Mouse (Mus musculus): Measurements from ENCODE around the gene Fam129b. TPM values are rescaled to one million over a fixed set of nuclear protein-coding genes. Genes with fewer than 3 reads are reported as not detected.

Fam129b gene
- polyA plus RNA-seq, 1 experiment from 2014 or later: 11.8 TPM

- Histone ChIP-seq H3K27me3 (ENCODE audit: control insufficient read depth, insufficient read depth, low read length) (no peaks in the 10 kb centered on the region), H3K9me3 (ENCODE audit: control insufficient read depth, low read length) (no peaks in the 10 kb centered on the region), H3K4me3 (ENCODE audit: low read depth, low read length) (no peak overlapping the region), H3K27ac (ENCODE audit: low read depth, low read length) (peak overlapping the region; percentile 56; the same call in 1 of the 2 replicates), H3K36me3 (ENCODE audit: control insufficient read depth, insufficient read depth, low read length) (no peaks in the 10 kb centered on the region), H3K9ac (replicated peaks; ENCODE audit: low read depth, low read length) (no peak overlapping the region), H3K4me1 (ENCODE audit: control insufficient read depth, insufficient read depth, low read length) (peaks cover 36% of the 10 kb centered on the region), H3K4me2 (ENCODE audit: low read depth, low read length) (no peak overlapping the region)
- 45% methylated on average over 6 of the region's 6 CpGs for WGBS
- ATAC-seq (ENCODE audit: low read depth): no peak
These were observed 5.1 kb downstream of the Fam129b start for GRCm38 (mm10) chr2:32881054-32881453.

- WGBS: 41% methylated on average over 3 of the region's 3 CpGs
- peak overlapping the region; percentile 56; the same call in 1 of the 2 replicates for H3K27ac ChIP-seq (ENCODE audit: low read depth, low read length)
- no peak overlapping the region for H3K4me3 ChIP-seq (ENCODE audit: low read depth, low read length)
- H3K9ac ChIP-seq (replicated peaks; ENCODE audit: low read depth, low read length): no peak overlapping the region
- H3K36me3 ChIP-seq (ENCODE audit: control insufficient read depth, insufficient read depth, low read length): no peaks in the 10 kb centered on the region
- peaks cover 36% of the 10 kb centered on the region for H3K4me1 ChIP-seq (ENCODE audit: control insufficient read depth, insufficient read depth, low read length)
- no peaks in the 10 kb centered on the region for H3K27me3 ChIP-seq (ENCODE audit: control insufficient read depth, insufficient read depth, low read length)
- H3K4me2 ChIP-seq (ENCODE audit: low read depth, low read length): no peak overlapping the region
- no peak for ATAC-seq (ENCODE audit: low read depth)
- no peaks in the 10 kb centered on the region for H3K9me3 ChIP-seq (ENCODE audit: control insufficient read depth, low read length)
These were observed 5.8 kb downstream of the Fam129b start for GRCm38 (mm10) chr2:32881723-32882122.

- Histone ChIP-seq H3K27me3 (ENCODE audit: control insufficient read depth, insufficient read depth, low read length) (no peaks in the 10 kb centered on the region), H3K4me1 (ENCODE audit: control insufficient read depth, insufficient read depth, low read length) (peaks cover 32% of the 10 kb centered on the region), H3K4me2 (ENCODE audit: low read depth, low read length) (no peak overlapping the region), H3K36me3 (ENCODE audit: control insufficient read depth, insufficient read depth, low read length) (no peaks in the 10 kb centered on the region), H3K9ac (replicated peaks; ENCODE audit: low read depth, low read length) (no peak overlapping the region), H3K27ac (ENCODE audit: low read depth, low read length) (no peak overlapping the region), H3K4me3 (ENCODE audit: low read depth, low read length) (no peak overlapping the region), H3K9me3 (ENCODE audit: control insufficient read depth, low read length) (no peaks in the 10 kb centered on the region)
- WGBS: 67% methylated on average over 12 of the region's 21 CpGs
- ATAC-seq (ENCODE audit: low read depth): no peak
These were observed 6.5 kb downstream of the Fam129b start for GRCm38 (mm10) chr2:32882283-32883043.

- H3K27ac ChIP-seq (ENCODE audit: low read depth, low read length): peak overlapping the region; percentile 55; the same call in 1 of the 2 replicates
- 15% methylated on average over 7 of the region's 7 CpGs for WGBS
These were observed 8.8 kb downstream of the Fam129b start for GRCm38 (mm10) chr2:32884745-32885144.

GRCm38 (mm10) chr2:32888029-32888428 is 12.1 kb downstream of the Fam129b start:
- Histone ChIP-seq H3K4me1 (ENCODE audit: control insufficient read depth, insufficient read depth, low read length) (peaks cover 17% of the 10 kb centered on the region; the same call in 1 of the 2 replicates), H3K4me3 (ENCODE audit: low read depth, low read length) (no peak overlapping the region), H3K9ac (replicated peaks; ENCODE audit: low read depth, low read length) (no peak overlapping the region), H3K27me3 (ENCODE audit: control insufficient read depth, insufficient read depth, low read length) (no peaks in the 10 kb centered on the region), H3K27ac (ENCODE audit: low read depth, low read length) (peak overlapping the region; percentile 40; the same call in 1 of the 2 replicates), H3K9me3 (ENCODE audit: control insufficient read depth, low read length) (no peaks in the 10 kb centered on the region), H3K36me3 (ENCODE audit: control insufficient read depth, insufficient read depth, low read length) (no peaks in the 10 kb centered on the region), H3K4me2 (ENCODE audit: low read depth, low read length) (no peak overlapping the region)
- ATAC-seq (ENCODE audit: low read depth): no peak
- 24% methylated on average over 9 of the region's 9 CpGs for WGBS

More at GRCm38 (mm10) chr2:32884745-32885144, 8.8 kb downstream of the Fam129b start:
- Histone ChIP-seq H3K9me3 (ENCODE audit: control insufficient read depth, low read length) (no peaks in the 10 kb centered on the region), H3K4me3 (ENCODE audit: low read depth, low read length) (no peak overlapping the region), H3K9ac (replicated peaks; ENCODE audit: low read depth, low read length) (no peak overlapping the region), H3K36me3 (ENCODE audit: control insufficient read depth, insufficient read depth, low read length) (no peaks in the 10 kb centered on the region), H3K27me3 (ENCODE audit: control insufficient read depth, insufficient read depth, low read length) (no peaks in the 10 kb centered on the region), H3K4me1 (ENCODE audit: control insufficient read depth, insufficient read depth, low read length) (peaks cover 25% of the 10 kb centered on the region), H3K4me2 (ENCODE audit: low read depth, low read length) (no peak overlapping the region)
- ATAC-seq (ENCODE audit: low read depth): no peak

GRCm38 (mm10) chr2:32888551-32888950 is 12.6 kb downstream of the Fam129b start:
- H3K27ac ChIP-seq (ENCODE audit: low read depth, low read length): peak overlapping the region; percentile 40; the same call in 1 of the 2 replicates
- ATAC-seq (ENCODE audit: low read depth): no peak
- H3K27me3 ChIP-seq (ENCODE audit: control insufficient read depth, insufficient read depth, low read length): no peaks in the 10 kb centered on the region
- no peak overlapping the region for H3K4me3 ChIP-seq (ENCODE audit: low read depth, low read length)
- H3K9me3 ChIP-seq (ENCODE audit: control insufficient read depth, low read length): no peaks in the 10 kb centered on the region
- no peaks in the 10 kb centered on the region for H3K36me3 ChIP-seq (ENCODE audit: control insufficient read depth, insufficient read depth, low read length)
- H3K4me2 ChIP-seq (ENCODE audit: low read depth, low read length): no peak overlapping the region
- H3K4me1 ChIP-seq (ENCODE audit: control insufficient read depth, insufficient read depth, low read length): peaks cover 17% of the 10 kb centered on the region; the same call in 1 of the 2 replicates
- H3K9ac ChIP-seq (replicated peaks; ENCODE audit: low read depth, low read length): no peak overlapping the region
- WGBS: 32% methylated on average over 3 of the region's 3 CpGs

GRCm38 (mm10) chr2:32890280-32890679 is 14.4 kb downstream of the Fam129b start:
- ATAC-seq (ENCODE audit: low read depth): no peak
- Histone ChIP-seq H3K4me2 (ENCODE audit: low read depth, low read length) (no peak overlapping the region), H3K36me3 (ENCODE audit: control insufficient read depth, insufficient read depth, low read length) (no peaks in the 10 kb centered on the region), H3K9ac (replicated peaks; ENCODE audit: low read depth, low read length) (no peak overlapping the region), H3K9me3 (ENCODE audit: control insufficient read depth, low read length) (no peaks in the 10 kb centered on the region), H3K27ac (ENCODE audit: low read depth, low read length) (no peak overlapping the region), H3K4me1 (ENCODE audit: control insufficient read depth, insufficient read depth, low read length) (peaks cover 8% of the 10 kb centered on the region), H3K4me3 (ENCODE audit: low read depth, low read length) (no peak overlapping the region), H3K27me3 (ENCODE audit: control insufficient read depth, insufficient read depth, low read length) (no peaks in the 10 kb centered on the region)
- WGBS: 90% methylated on average over 3 of the region's 3 CpGs

GRCm38 (mm10) chr2:32891278-32891677 is 15.4 kb downstream of the Fam129b start:
- H3K4me2 ChIP-seq (ENCODE audit: low read depth, low read length): no peak overlapping the region
- 84% methylated on average over 9 of the region's 9 CpGs for WGBS
- H3K36me3 ChIP-seq (ENCODE audit: control insufficient read depth, insufficient read depth, low read length): no peaks in the 10 kb centered on the region
- no peak overlapping the region for H3K27ac ChIP-seq (ENCODE audit: low read depth, low read length)
- peaks cover 18% of the 10 kb centered on the region for H3K4me1 ChIP-seq (ENCODE audit: control insufficient read depth, insufficient read depth, low read length)
- ATAC-seq (ENCODE audit: low read depth): no peak
- H3K9me3 ChIP-seq (ENCODE audit: control insufficient read depth, low read length): no peaks in the 10 kb centered on the region
- no peak overlapping the region for H3K4me3 ChIP-seq (ENCODE audit: low read depth, low read length)
- no peaks in the 10 kb centered on the region for H3K27me3 ChIP-seq (ENCODE audit: control insufficient read depth, insufficient read depth, low read length)
- no peak overlapping the region for H3K9ac ChIP-seq (replicated peaks; ENCODE audit: low read depth, low read length)

GRCm38 (mm10) chr2:32892490-32892889 is 16.6 kb downstream of the Fam129b start:
- Histone ChIP-seq H3K27ac (ENCODE audit: low read depth, low read length) (no peak overlapping the region), H3K36me3 (ENCODE audit: control insufficient read depth, insufficient read depth, low read length) (no peaks in the 10 kb centered on the region), H3K4me3 (ENCODE audit: low read depth, low read length) (no peak overlapping the region), H3K9me3 (ENCODE audit: control insufficient read depth, low read length) (no peaks in the 10 kb centered on the region), H3K4me1 (ENCODE audit: control insufficient read depth, insufficient read depth, low read length) (peaks cover 30% of the 10 kb centered on the region), H3K4me2 (ENCODE audit: low read depth, low read length) (no peak overlapping the region), H3K27me3 (ENCODE audit: control insufficient read depth, insufficient read depth, low read length) (no peaks in the 10 kb centered on the region), H3K9ac (replicated peaks; ENCODE audit: low read depth, low read length) (no peak overlapping the region)
- WGBS: 93% methylated on average over 14 of the region's 14 CpGs
- no peak for ATAC-seq (ENCODE audit: low read depth)

All from neural tube, embryonic 14.5 days (tissue).